Mouse (Mus musculus) cerebellum, adult 18-20 months (tissue): Measurements from ENCODE around the gene Mup19.
"Not testable (repeated sequence)": the region's sequence is repeated elsewhere in the genome, so short reads cannot be mapped to it uniquely, and the experiment has no call there.

Experiments used
- DNase-seq, 2 experiments: peaks; one replicate each; pipeline ENCODE4 v3.0.0; 2021

The Mup19 gene

DNA sequence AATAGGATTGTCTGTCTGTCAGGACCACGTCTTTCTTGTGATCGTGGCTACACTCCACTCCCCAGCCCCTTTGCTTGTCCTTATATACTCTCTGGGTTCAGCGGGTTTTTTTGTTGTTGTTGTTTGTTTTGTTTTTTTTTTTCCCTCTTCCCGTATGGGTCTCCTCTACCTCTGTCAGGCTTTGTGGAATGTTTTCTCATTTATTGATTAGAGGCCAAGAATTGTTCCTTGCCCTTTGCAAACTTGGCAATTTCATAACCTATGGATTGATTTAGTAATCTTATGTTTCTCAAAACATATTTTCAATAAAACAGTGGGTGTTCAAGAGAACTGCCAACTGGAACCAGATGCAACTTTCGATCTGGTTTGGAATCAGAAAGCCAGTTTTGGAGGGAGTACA is at the start of gene Mup19:
Mup19 (minus strand) TSS at position 101 of the 400 bp plus-strand sequence.
- not testable (repeated sequence) for DNase-seq

DNA sequence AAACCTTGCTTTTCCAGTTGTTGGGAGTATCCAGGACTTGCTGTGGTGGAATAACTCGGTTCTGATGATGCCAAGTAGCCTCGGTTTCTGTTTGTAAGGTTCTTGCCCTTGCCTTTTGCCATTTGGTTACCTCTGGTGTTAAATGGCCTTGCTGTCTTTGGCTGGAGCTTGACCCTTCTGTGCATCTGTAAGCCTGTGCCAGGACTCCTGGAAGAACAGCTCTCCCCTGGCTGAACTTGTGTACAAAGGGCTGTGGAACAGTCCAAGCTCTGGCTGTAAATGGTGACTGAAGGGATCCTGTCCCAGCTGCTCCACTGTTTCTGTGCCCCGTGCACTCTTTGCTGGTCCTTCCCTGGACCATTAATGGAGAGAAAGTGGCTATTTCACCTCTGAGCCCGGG is 47.1 kb upstream of the Mup19 start:
- DNase-seq: no peak

DNA sequence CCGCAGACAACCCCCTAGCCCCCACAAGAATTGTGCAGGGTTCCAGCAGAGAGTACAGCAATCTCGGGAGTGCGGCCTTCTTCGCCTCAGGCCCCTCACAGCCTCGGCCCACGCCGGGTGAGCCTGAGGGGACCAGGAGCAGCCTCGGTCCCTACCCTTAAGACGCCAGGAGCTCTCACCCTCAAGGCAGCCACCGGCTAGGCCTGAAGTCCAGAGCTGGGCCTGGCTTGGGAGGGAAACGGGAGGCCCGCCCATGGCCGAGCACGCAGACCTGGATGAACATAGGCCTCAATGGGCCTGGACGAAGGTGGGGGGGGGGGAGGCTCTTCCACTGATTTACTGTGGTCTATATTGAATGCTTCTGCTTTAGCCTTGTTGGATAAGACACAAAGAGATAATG is 41.1 kb upstream of the Mup19 start:
- DNase-seq: no peak

DNA sequence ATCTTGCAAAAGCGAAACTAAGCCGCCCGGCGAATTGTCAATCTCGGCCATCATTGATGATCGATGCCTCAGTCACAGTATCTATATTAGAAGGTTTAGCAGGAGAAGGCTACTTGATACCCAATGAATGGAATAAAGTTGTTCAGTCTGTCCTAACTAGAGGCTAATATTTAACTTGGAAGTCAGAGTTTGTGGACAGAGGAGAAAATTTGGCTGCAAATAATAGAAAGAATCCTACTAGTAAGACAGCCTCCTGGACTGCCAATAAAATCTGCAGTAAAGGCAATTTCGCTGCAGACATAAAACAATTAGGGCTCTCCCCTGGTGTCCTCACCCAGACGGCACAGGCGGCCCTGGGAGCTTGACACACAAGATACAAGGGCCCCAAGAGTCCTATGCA is 40.5 kb upstream of the Mup19 start:
- DNase-seq: not testable (repeated sequence)

DNA sequence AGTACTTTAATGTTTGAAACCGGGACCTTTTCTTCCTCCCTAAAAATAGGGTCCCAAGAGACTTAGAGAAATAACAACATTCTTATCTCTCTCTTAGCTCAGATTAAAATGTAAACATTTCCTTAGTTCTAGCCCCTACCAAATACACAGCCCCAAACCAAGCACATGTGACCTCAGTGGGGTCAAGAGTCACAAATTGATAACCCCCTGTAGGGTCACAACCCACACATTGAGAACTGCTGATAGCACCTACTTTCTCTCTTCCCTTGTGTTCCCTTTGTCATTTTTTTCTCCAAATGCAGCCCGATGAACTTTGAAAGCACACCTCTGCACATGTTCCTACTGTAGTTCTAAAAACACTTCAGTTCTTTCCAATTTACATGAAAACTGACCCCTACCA is 33.5 kb upstream of the Mup19 start:
- no peak for DNase-seq

DNA sequence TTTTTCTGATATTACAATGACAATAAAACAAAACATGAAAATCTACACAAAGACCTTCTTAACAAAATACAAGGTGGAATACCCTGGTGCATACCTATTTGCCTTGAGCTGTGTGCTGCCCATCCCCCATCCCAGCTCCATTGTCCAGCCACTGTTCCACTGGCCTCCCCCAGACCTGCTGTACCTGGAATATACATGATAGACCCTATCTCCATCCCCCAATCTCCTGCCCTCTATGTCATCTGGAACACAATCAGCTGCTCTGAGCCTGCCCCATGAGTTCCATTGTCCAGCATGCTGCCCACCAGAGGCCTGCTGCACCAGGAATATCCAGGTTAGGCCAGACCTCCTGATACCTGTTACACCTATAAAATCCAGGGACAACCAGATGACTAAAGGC is 31.4 kb upstream of the Mup19 start:
- DNase-seq: no peak

DNA sequence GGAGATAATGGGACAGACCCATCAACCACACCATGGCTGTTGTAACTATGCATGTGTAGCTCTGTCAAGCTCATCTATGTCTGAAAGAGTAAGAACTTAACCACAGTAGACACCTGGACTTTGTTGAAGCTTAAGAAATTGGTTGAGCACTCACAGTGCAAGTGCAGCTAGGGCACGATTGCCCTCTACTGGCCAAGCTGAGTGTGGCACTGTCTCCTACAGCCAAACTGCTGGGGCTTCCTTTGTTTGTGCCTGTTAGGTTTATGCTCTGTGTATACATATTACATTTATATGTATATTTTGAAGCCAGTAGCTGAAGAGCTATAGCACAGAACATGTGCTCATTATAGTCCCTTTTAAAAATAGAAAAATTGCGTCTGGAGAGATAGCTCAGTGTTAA is 29.1 kb upstream of the Mup19 start:
- DNase-seq: peak; percentile 18 to 21

DNA sequence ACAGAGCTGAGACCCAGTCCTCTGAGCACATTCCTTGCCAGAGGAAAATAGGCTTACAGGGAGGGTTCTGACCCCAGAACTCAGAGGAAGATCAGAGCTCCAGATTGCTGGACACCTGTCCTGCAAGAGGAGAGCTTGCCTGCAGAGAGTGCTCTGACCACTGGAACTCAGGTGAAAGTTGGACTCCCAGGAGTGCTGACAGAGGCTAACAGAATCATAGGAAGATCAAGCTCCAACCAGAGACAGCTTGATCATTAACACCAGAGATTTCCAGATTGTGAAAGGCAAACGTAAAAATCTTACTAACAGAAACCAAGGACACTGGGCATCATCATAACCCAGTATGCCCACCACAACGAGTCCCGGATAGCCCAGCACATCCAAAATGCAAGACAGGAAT is 26.9 kb upstream of the Mup19 start:
- not testable (repeated sequence) for DNase-seq

DNA sequence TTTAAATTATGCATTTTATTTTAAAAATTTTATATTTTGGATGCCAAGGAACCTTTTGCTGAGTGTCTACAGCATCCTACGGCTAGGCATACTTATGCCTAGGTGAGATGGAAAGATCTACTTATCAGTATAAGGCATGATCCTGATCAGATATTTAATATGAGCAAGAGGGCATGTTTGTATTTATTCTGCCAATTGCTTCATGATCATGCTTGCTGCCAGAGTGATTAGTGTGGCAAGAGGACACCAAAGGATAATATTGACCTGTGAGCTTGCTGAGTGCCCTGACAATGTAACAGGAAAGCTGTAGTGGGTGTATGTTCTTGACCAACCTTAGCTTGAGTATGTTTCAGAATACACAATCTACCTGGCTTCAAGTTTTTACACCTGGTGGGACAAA is 7.6 kb upstream of the Mup19 start:
- DNase-seq: not testable (repeated sequence)

DNA sequence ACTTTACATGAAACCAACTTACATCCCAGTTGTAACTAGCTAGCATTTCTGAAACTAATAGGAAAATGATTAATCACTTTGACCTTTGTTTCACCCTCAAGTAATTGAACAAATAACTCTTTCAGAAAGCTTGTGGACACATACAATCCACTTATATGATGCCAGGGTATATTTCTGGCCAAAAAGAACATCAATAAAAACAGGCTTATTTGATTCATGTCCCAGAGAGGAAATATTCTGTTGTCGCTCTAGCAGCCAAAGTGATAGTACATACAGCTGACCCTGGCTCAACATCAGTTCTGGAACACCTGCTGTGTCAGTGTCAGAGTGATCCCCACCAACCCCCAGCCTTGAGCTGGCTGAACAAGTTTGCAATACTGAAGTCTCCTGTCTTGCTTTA is 2.2 kb upstream of the Mup19 start:
- not testable (repeated sequence) for DNase-seq
